Mouse (Mus musculus) bone marrow, adult 2 months (tissue): ENCODE results near the gene Etfdh.

Source experiments
- CTCF ChIP-seq: fragments of 200-500 bp; IDR thresholded peaks from 2 replicates; pipeline ENCODE4 v1.5.1; 2011; ENCODE audit warnings: low read length, control low read depth; ENCODE audit not compliant: control insufficient read depth, insufficient read depth
- POLR2A ChIP-seq: fragments of 200-500 bp; IDR thresholded peaks from 2 replicates; pipeline ENCODE4 v1.6.1; 2011; ENCODE audit warnings: low read depth, mild to moderate bottlenecking, control low read depth, low read length, borderline replicate concordance; ENCODE audit not compliant: control insufficient read depth

GRCm38 (mm10) chr3:79673082-79673481 is 43.8 kb upstream of the Etfdh start:
- 0 out of 2 replicates have a peak, but pooled peaks have one; percentile 19 for TF ChIP-seq CTCF
- TF ChIP-seq POLR2A: no peak
